In the genomic region with DNA sequence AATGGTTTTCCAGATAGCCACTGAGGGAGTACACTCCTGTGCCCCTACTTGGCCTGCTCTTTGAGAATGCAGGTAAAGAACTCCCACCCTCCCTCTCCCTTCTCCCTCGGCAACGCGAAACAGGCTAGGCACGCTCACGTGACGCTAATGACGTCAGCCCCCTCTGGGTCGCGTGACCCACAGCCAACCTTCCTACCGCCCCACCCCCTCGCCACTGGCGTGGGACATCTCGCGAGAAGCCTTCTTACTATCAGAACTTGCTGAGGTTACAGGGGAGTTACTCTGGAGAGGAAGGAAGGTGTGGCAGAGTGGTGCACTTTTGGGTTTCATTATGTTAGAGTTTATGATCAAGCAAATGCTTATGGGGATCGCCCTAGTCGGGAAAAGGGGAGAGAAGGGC, we compare ENCODE assay signal across 8 mouse cellular contexts. TPM values are rescaled to one million over a fixed set of nuclear protein-coding genes. Genes with fewer than 3 reads are reported as not detected.
DNase-seq lines count a peak whose midpoint lies in the region; ATAC-seq lines count a peak whose summit lies in the region.

Camk2d (plus strand) TSS at position 217 of the 400 bp plus-strand sequence.

- 0% methylated on average over 16 of the region's 16 CpGs for WGBS in embryonic facial prominence, embryonic 11.5 days
- WGBS in intestine, embryonic 16.5 days, result under 1% methylated on average over 16 of the region's 16 CpGs

- H3K4me1 ChIP-seq in embryonic facial prominence, embryonic 11.5 days (ENCODE audit: control insufficient read depth, insufficient read depth, low read length), result no peaks in the 10 kb centered on the region
- H3K4me1 ChIP-seq in intestine, embryonic 16.5 days (ENCODE audit: control insufficient read depth, insufficient read depth, low read length), result peaks cover 6% of the 10 kb centered on the region

- H3K9ac ChIP-seq in embryonic facial prominence, embryonic 11.5 days (replicated peaks; ENCODE audit: low read length), result peak within 1 kb of the TSS; percentile 80
- H3K9ac ChIP-seq in intestine, embryonic 16.5 days (ENCODE audit: low read depth, low read length), result peak within 1 kb of the TSS; percentile 92

- peak within 1 kb of the TSS; percentile 77 for H3K4me3 ChIP-seq in embryonic facial prominence, embryonic 11.5 days (ENCODE audit: low read depth, low read length)
- peak within 1 kb of the TSS; percentile 83 for H3K4me3 ChIP-seq in intestine, embryonic 16.5 days (ENCODE audit: low read length)

- no peaks in the 10 kb centered on the region for H3K27me3 ChIP-seq in embryonic facial prominence, embryonic 11.5 days (ENCODE audit: control insufficient read depth, insufficient read depth, low read length)
- no peaks in the 10 kb centered on the region for H3K27me3 ChIP-seq in intestine, embryonic 16.5 days (replicated peaks; ENCODE audit: control insufficient read depth, insufficient read depth, low read length)

- peak; percentile 91 for ATAC-seq in embryonic facial prominence, embryonic 11.5 days (replicated peaks; ENCODE audit: insufficient number of reproducible peaks, low FRiP score, low TSS enrichment, low read depth)
- ATAC-seq in intestine, embryonic 16.5 days, result peak; percentile 89

- H3K4me2 ChIP-seq in embryonic facial prominence, embryonic 11.5 days (ENCODE audit: low read depth, low read length), result peak within 1 kb of the TSS; percentile 93
- H3K4me2 ChIP-seq in intestine, embryonic 16.5 days (ENCODE audit: low read depth, low read length), result peak within 1 kb of the TSS; percentile 86

- no peaks in the 10 kb centered on the region for H3K9me3 ChIP-seq in embryonic facial prominence, embryonic 11.5 days (replicated peaks; ENCODE audit: control insufficient read depth, low read length)
- no peaks in the 10 kb centered on the region for H3K9me3 ChIP-seq in intestine, embryonic 16.5 days (ENCODE audit: control insufficient read depth, low read length)

- peak within 1 kb of the TSS; percentile 90 for H3K27ac ChIP-seq in embryonic facial prominence, embryonic 11.5 days (replicated peaks; ENCODE audit: low read depth, low read length)
- H3K27ac ChIP-seq in intestine, embryonic 16.5 days (ENCODE audit: low read length), result peak within 1 kb of the TSS; percentile 100

- DNase-seq in adrenal gland, postnatal 25 days, result peak; percentile 97
- DNase-seq in embryonic facial prominence, embryonic 11.5 days (ENCODE audit: low spot score), result peak; percentile 100
- DNase-seq in gonadal fat pad, adult 2 months (ENCODE audit: low read depth), result peak; percentile 42
- DNase-seq in left cerebral cortex, postnatal 25 days (ENCODE audit: low spot score in 2 of 2), result peak; percentile 94 to 95
- DNase-seq in mesoderm, embryonic 11.5 days (ENCODE audit: low read depth, low spot score), result peak; percentile 98
- peak; percentile 90 for DNase-seq in right cerebral cortex, postnatal 25 days
- peak; percentile 97 to 98 for DNase-seq in urinary bladder, postnatal 36 days (ENCODE audit: low spot score in 2 of 2)

- intact Hi-C loops in left cerebral cortex, postnatal 25 days (cut with DNase I), result loop anchor here (2.0 to 10.0 kb wide), 3 partner anchors 96 to 299 kb away; no protein-coding TSS in a partner anchor

- no peaks in the 10 kb centered on the region for H3K36me3 ChIP-seq in embryonic facial prominence, embryonic 11.5 days (replicated peaks; ENCODE audit: control insufficient read depth, insufficient read depth, low read depth, low read length)
- H3K36me3 ChIP-seq in intestine, embryonic 16.5 days (ENCODE audit: control insufficient read depth, insufficient read depth, low read length), result no peaks in the 10 kb centered on the region

RNA-seq across cellular contexts. Expression of gene Camk2d, which starts in this region (rescaled TPM):
- 94.4 and 105 TPM in 2 replicates for total RNA-seq in adrenal gland, postnatal 25 days (2021)
- polyA plus RNA-seq in embryonic facial prominence, embryonic 11.5 days (2014; fragmentation: Nextera tagmentation; extraction: Ambion mirVana), result 15.6 and 16.5 TPM in 2 replicates
- polyA plus RNA-seq in gonadal fat pad, adult 2 months (2012; rRNA removed), result 84.6 and 88.5 TPM in 2 replicates
- polyA plus RNA-seq in intestine, embryonic 16.5 days (2015; fragmentation: Nextera tagmentation; extraction: Ambion mirVana), result 37.6 and 40.3 TPM in 2 replicates
- 100 to 1,000 TPM; 174 to 178 TPM for total RNA-seq in left cerebral cortex, postnatal 25 days (2021)

Comparison
In these comparisons a context has a peak if more than half of its experiments do, and no peak if none do; other contexts are left out.
1. Peak in every context shown above with its lines: DNase-seq, ATAC-seq, H3K4me3 ChIP-seq and H3K27ac ChIP-seq.
2. DNase-seq: peak in every context shown above with its lines; median percentile 100 in embryonic facial prominence, embryonic 11.5 days; 98 in mesoderm, embryonic 11.5 days; 98 in urinary bladder, postnatal 36 days; 97 in adrenal gland, postnatal 25 days; 94 in left cerebral cortex, postnatal 25 days; 90 in right cerebral cortex, postnatal 25 days; 42 in gonadal fat pad, adult 2 months.